In the genomic region with DNA sequence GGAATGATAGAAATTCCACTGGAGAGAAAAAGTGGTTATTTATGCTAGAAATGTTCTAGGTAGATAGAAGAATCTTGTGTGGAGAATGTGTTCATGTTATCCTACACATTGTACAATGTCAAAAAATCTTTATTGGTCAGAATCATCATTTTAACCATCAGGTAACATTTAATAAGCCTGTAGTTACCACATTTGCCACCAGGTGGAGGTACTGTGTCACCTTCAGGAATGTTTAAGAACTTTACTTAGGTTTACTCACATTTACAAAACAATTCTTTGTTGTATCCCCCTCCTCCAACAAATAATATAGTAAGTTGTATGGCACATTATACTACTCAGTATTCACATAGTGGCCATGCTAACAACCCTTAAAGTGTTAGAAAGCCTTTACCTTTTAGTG, we compare ENCODE assay signal across 9 mouse cellular contexts. TPM values are rescaled to one million over a fixed set of nuclear protein-coding genes. Genes with fewer than 3 reads are reported as not detected.
DNase-seq lines count a peak whose midpoint lies in the region; ATAC-seq and TF ChIP-seq lines count a peak whose summit lies in the region.
"Had no signal": no experiment of that assay in that cellular context is flagged by ENCODE, and none has a peak within 500 bp of the region (broad histone marks: within the 10 kb centered on the region; RNA-seq: fewer than 3 reads in every experiment).

No protein-coding gene starts in this region.

- H3K4me1 ChIP-seq in midbrain, embryonic 14.5 days (ENCODE audit: control insufficient read depth, insufficient read depth, low read length), result no peaks in the 10 kb centered on the region
- H3K4me1 ChIP-seq in midbrain, embryonic 15.5 days, result no peaks in the 10 kb centered on the region
- H3K4me1 ChIP-seq: hindbrain, embryonic 15.5 days had no signal

- no peak overlapping the region for H3K9ac ChIP-seq in midbrain, embryonic 14.5 days (replicated peaks; ENCODE audit: low read length)
- H3K9ac ChIP-seq in midbrain, embryonic 15.5 days, result no peak overlapping the region
- H3K9ac ChIP-seq: hindbrain, embryonic 15.5 days had no signal

- no peaks in the 10 kb centered on the region for H3K27me3 ChIP-seq in midbrain, embryonic 14.5 days (ENCODE audit: control insufficient read depth, insufficient read depth, low read length)
- H3K27me3 ChIP-seq in midbrain, embryonic 15.5 days (replicated peaks), result no peaks in the 10 kb centered on the region
- H3K27me3 ChIP-seq: hindbrain, embryonic 15.5 days had no signal

- no peak overlapping the region for H3K4me3 ChIP-seq in gastrocnemius, adult 2 months
- no peak overlapping the region for H3K4me3 ChIP-seq in midbrain, embryonic 14.5 days (replicated peaks; ENCODE audit: low read depth, low read length)
- H3K4me3 ChIP-seq in midbrain, embryonic 15.5 days, result no peak overlapping the region
- H3K4me3 ChIP-seq: hindbrain, embryonic 15.5 days had no signal

- DNase-seq in gastrocnemius, adult 2 months, result no peak
- DNase-seq in gastrocnemius, adult 8-10 months (ENCODE audit: low spot score in 2 of 2), result no peak
- DNase-seq in midbrain, embryonic 14.5 days, result peak; percentile 85
- DNase-seq in hindlimb bud, embryonic 11.5 days (ENCODE audit: extremely low spot score, low read depth, low spot score), result peak; percentile 44
- peak; percentile 4 for DNase-seq in retina, postnatal 7 days (ENCODE audit: low read depth, low spot score)
- no peak for DNase-seq in frontal cortex, postnatal 25 days (ENCODE audit: low spot score in 2 of 2)

- peak; percentile 74 for TF ChIP-seq CTCF in gastrocnemius, adult 2 months (IDR thresholded peaks at IDR 0.05)

- H3K36me3 ChIP-seq in midbrain, embryonic 14.5 days (ENCODE audit: control insufficient read depth, insufficient read depth, low read length), result peaks cover 58% of the 10 kb centered on the region
- H3K36me3 ChIP-seq in midbrain, embryonic 15.5 days (replicated peaks), result peaks cover 32% of the 10 kb centered on the region; the same call in 1 of the 2 replicates

- no peak overlapping the region for H3K4me2 ChIP-seq in midbrain, embryonic 14.5 days (ENCODE audit: low read length)
- H3K4me2 ChIP-seq in midbrain, embryonic 15.5 days, result no peak overlapping the region
- H3K4me2 ChIP-seq: hindbrain, embryonic 15.5 days had no signal

- intact Hi-C loops in gastrocnemius, adult 2 months (cut with DNase I), result no loop called here

- no peak for ATAC-seq in midbrain, embryonic 14.5 days (ENCODE audit: low FRiP score, low TSS enrichment)
- ATAC-seq in midbrain, embryonic 15.5 days (replicated peaks), result no peak
- peak; percentile 72 for ATAC-seq in activated CD4-positive, CD25-positive, alpha-beta regulatory T cell, adult 4 months

- H3K9me3 ChIP-seq in midbrain, embryonic 14.5 days (ENCODE audit: control insufficient read depth, low read length), result no peaks in the 10 kb centered on the region
- H3K9me3 ChIP-seq in midbrain, embryonic 15.5 days, result no peaks in the 10 kb centered on the region
- H3K9me3 ChIP-seq: hindbrain, embryonic 15.5 days had no signal

- no peak overlapping the region for H3K27ac ChIP-seq in gastrocnemius, adult 2 months
- H3K27ac ChIP-seq in midbrain, embryonic 14.5 days (replicated peaks; ENCODE audit: low read depth, low read length), result no peak overlapping the region
- H3K27ac ChIP-seq in midbrain, embryonic 15.5 days, result no peak overlapping the region
- H3K27ac ChIP-seq: hindbrain, embryonic 15.5 days had no signal

RNA-seq across cellular contexts. Expression of gene Ttc27, which starts 44.3 kb away (rescaled TPM):
- total RNA-seq in gastrocnemius, adult 2 months (2021), result 10 to 100 TPM; 10.4 to 12.0 TPM
- 10 to 100 TPM; 12.3 to 13.0 (median 12.6) TPM for total RNA-seq in gastrocnemius, adult 8-10 months (2022)
- 15.9 and 22.9 TPM in 2 replicates for polyA plus RNA-seq in midbrain, embryonic 14.5 days (2014; fragmentation: Nextera tagmentation; extraction: Ambion mirVana)
- 13.8 and 17.1 TPM in 2 replicates for polyA plus RNA-seq in midbrain, embryonic 15.5 days (2015; fragmentation: Nextera tagmentation; extraction: Ambion mirVana)
- polyA plus RNA-seq in activated CD4-positive, CD25-positive, alpha-beta regulatory T cell, adult 4 months (2017; shearing (Covaris generic)), result 10 to 100 TPM; 22.7 to 31.1 TPM

Comparison
In these comparisons a context has a peak if more than half of its experiments do, and no peak if none do; other contexts are left out.
1. DNase-seq: peak in midbrain, embryonic 14.5 days (single experiment), hindlimb bud, embryonic 11.5 days (single experiment) and retina, postnatal 7 days (single experiment); none in gastrocnemius, adult 2 months (single experiment), gastrocnemius, adult 8-10 months (0 of 2) and frontal cortex, postnatal 25 days (0 of 2).